Mouse (Mus musculus) erythroblast, embryonic 14.5 days (primary cell): ENCODE results near the gene Gatd1.

Experiments used
- GATA1 ChIP-seq: IDR thresholded peaks from 2 replicates; pipeline ENCODE4 v1.6.1; 2012; ENCODE audit warnings: low read length, inconsistent platforms, mixed read lengths
- TAL1 ChIP-seq: IDR thresholded peaks from 3 replicates; pipeline ENCODE4 v1.6.1; 2012; ENCODE audit warnings: low read length, inconsistent platforms, mixed read lengths

GRCm38 (mm10) chr7:141457986-141458660 lies 44.2 kb upstream of the Gatd1 start:
- TF ChIP-seq TAL1 (no peak), GATA1 (no peak)
